Mouse (Mus musculus): ENCODE results near the gene Wbp2.

GRCm38 (mm10) chr11:116106963-116107776 lies 20.4 kb upstream of the Wbp2 start:
- TF ChIP-seq GATA1 (IDR thresholded peaks at IDR 0.05; ENCODE audit: low read length) (no peak), TAL1 (IDR thresholded peaks at IDR 0.05; ENCODE audit: low read length) (no peak)

Measured in erythroblast, embryonic 14.5 days (primary cell).